Mouse (Mus musculus): ENCODE data around the gene Cenpb. TPM values are rescaled to one million over a fixed set of nuclear protein-coding genes. Genes with fewer than 3 reads are reported as not detected.

The Cenpb gene
- total and polyA plus RNA-seq, 2 experiments from 2014 or later: 14.4 to 112 TPM

- WGBS: 88% methylated on average over 2 of the region's 2 CpGs
- no peak for TF ChIP-seq CTCF (IDR thresholded peaks at IDR 0.05; ENCODE audit: low read depth)
- Histone ChIP-seq H3K4me1 (ENCODE audit: insufficient read depth, low read length) (peaks cover 11% of the 10 kb centered on the region), H3K27me3 (ENCODE audit: insufficient read depth, low read length) (no peaks in the 10 kb centered on the region), H3K4me2 (ENCODE audit: low read depth, low read length) (no peak overlapping the region), H3K4me3 (ENCODE audit: low read length) (no peak overlapping the region), H3K36me3 (ENCODE audit: insufficient read depth, low read length) (peaks cover 7% of the 10 kb centered on the region; the same call in 1 of the 2 replicates), H3K9ac (replicated peaks; ENCODE audit: low read length) (no peak overlapping the region), H3K9me3 (ENCODE audit: low read length) (no peaks in the 10 kb centered on the region), H3K27ac (no peak overlapping the region)
- no peak for ATAC-seq
- no peak for DNase-seq (ENCODE audit: low spot score)
Observed at GRCm38 (mm10) chr2:131208356-131208755, 28.5 kb upstream of the Cenpb start.

DNA sequence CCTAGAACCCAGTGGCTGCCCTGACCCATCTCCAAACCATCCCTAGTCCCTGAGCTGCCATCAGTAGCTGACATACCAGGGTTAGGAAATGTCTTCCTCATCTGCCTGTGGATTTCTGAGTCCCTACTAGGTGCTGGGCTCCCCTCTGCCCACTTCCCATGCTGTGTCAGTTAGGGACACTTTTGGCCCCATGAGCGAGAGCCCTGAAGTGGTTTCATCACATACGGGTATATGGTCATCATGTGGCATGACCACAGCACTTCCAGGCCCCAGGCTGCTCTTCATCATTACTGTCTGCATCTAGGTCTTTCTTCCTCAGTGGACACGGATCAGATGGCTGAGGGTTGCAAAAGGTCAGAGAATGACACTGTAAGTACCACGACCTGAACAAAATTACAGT, 26.9 kb upstream of the Cenpb start, which contains the start of gene Ap5s1:
Gene Ap5s1 (plus strand): TSS at position 301 of the 400 bp plus-strand sequence.
- H3K9ac ChIP-seq (replicated peaks; ENCODE audit: low read length): no peak within 1 kb of the TSS
- no peaks in the 10 kb centered on the region for H3K36me3 ChIP-seq (ENCODE audit: insufficient read depth, low read length)
- H3K4me2 ChIP-seq (ENCODE audit: low read depth, low read length): no peak within 1 kb of the TSS
- 84% methylated on average over 4 of the region's 4 CpGs for WGBS
- no peak for ATAC-seq
- no peaks in the 10 kb centered on the region for H3K9me3 ChIP-seq (ENCODE audit: low read length)
- peaks cover 9% of the 10 kb centered on the region for H3K4me1 ChIP-seq (ENCODE audit: insufficient read depth, low read length)
- H3K4me3 ChIP-seq (ENCODE audit: low read length): no peak within 1 kb of the TSS
- TF ChIP-seq CTCF (IDR thresholded peaks at IDR 0.05; ENCODE audit: low read depth): no peak
- no peak within 1 kb of the TSS for H3K27ac ChIP-seq
- no peaks in the 10 kb centered on the region for H3K27me3 ChIP-seq (ENCODE audit: insufficient read depth, low read length)
- DNase-seq (ENCODE audit: low spot score): no peak

- ATAC-seq: no peak
- no peaks in the 10 kb centered on the region for H3K27me3 ChIP-seq (ENCODE audit: insufficient read depth, low read length)
- no peak overlapping the region for H3K4me2 ChIP-seq (ENCODE audit: low read depth, low read length)
- 86% methylated on average over 8 of the region's 8 CpGs for WGBS
- H3K4me3 ChIP-seq (ENCODE audit: low read length): no peak overlapping the region
- H3K36me3 ChIP-seq (ENCODE audit: insufficient read depth, low read length): no peaks in the 10 kb centered on the region
- H3K4me1 ChIP-seq (ENCODE audit: insufficient read depth, low read length): peaks cover 7% of the 10 kb centered on the region
- H3K9ac ChIP-seq (replicated peaks; ENCODE audit: low read length): no peak overlapping the region
- H3K27ac ChIP-seq: no peak overlapping the region
- DNase-seq (ENCODE audit: low spot score): no peak
- H3K9me3 ChIP-seq (ENCODE audit: low read length): no peaks in the 10 kb centered on the region
- no peak for TF ChIP-seq CTCF (IDR thresholded peaks at IDR 0.05; ENCODE audit: low read depth)
Observed at GRCm38 (mm10) chr2:131205521-131206182, 25.8 kb upstream of the Cenpb start.

DNA sequence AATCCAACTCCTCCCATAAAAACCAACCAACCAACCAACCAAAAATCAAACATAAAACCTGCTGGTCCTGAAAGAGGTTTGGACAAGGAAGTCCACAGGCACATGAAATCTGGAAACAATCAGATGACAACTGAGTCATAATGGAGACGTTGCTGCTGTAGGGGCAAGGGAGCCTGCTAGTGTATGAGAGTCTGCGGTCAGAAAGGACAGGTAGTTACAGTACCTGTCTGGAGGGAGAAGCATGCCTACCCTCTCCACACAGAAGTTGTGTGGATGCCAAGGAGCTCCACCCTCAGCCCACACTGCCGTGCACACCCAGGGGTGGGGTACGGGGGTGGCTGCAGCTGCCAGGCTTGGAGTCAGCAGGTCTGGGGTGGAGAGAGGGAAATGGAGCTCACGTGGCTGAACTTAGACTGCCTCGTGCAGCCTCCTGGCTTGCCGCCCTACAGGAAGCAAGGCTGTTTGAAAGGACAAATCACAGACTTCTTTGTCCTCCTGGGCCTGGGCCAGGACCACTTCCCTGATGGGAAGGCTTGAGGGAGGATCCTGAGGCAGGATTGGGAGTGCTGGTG, 24.6 kb upstream of the Cenpb start:
- 44% methylated on average over 7 of the region's 7 CpGs for WGBS
- no peak for TF ChIP-seq CTCF (IDR thresholded peaks at IDR 0.05; ENCODE audit: low read depth)

GRCm38 (mm10) chr2:131203816-131204409, 24.0 kb upstream of the Cenpb start:
- Histone ChIP-seq H3K4me1 (ENCODE audit: insufficient read depth, low read length) (no peaks in the 10 kb centered on the region; the same call in 1 of the 2 replicates), H3K27ac (no peak overlapping the region), H3K4me3 (ENCODE audit: low read length) (no peak overlapping the region), H3K9me3 (ENCODE audit: low read length) (no peaks in the 10 kb centered on the region), H3K9ac (replicated peaks; ENCODE audit: low read length) (no peak overlapping the region), H3K4me2 (ENCODE audit: low read depth, low read length) (no peak overlapping the region), H3K36me3 (ENCODE audit: insufficient read depth, low read length) (no peaks in the 10 kb centered on the region), H3K27me3 (ENCODE audit: insufficient read depth, low read length) (no peaks in the 10 kb centered on the region)
- 83% methylated on average over 6 of the region's 6 CpGs for WGBS
- DNase-seq (ENCODE audit: low spot score) (no peak), ATAC-seq (no peak)
- no peak for TF ChIP-seq CTCF (IDR thresholded peaks at IDR 0.05; ENCODE audit: low read depth)

More for the DNA sequence above, 24.6 kb upstream of the Cenpb start:
- peaks cover 3% of the 10 kb centered on the region for H3K4me1 ChIP-seq (ENCODE audit: insufficient read depth, low read length)
- no peak overlapping the region for H3K4me2 ChIP-seq (ENCODE audit: low read depth, low read length)
- H3K9me3 ChIP-seq (ENCODE audit: low read length): no peaks in the 10 kb centered on the region
- no peaks in the 10 kb centered on the region for H3K36me3 ChIP-seq (ENCODE audit: insufficient read depth, low read length)
- 0 out of 2 replicates have a peak overlapping the region, but pooled peaks have one; percentile 22 for H3K27ac ChIP-seq
- no peak overlapping the region for H3K4me3 ChIP-seq (ENCODE audit: low read length)
- ATAC-seq (peak; percentile 74), DNase-seq (ENCODE audit: low spot score) (peak; percentile 78)
- H3K9ac ChIP-seq (replicated peaks; ENCODE audit: low read length): no peak overlapping the region
- no peaks in the 10 kb centered on the region for H3K27me3 ChIP-seq (ENCODE audit: insufficient read depth, low read length)

DNA sequence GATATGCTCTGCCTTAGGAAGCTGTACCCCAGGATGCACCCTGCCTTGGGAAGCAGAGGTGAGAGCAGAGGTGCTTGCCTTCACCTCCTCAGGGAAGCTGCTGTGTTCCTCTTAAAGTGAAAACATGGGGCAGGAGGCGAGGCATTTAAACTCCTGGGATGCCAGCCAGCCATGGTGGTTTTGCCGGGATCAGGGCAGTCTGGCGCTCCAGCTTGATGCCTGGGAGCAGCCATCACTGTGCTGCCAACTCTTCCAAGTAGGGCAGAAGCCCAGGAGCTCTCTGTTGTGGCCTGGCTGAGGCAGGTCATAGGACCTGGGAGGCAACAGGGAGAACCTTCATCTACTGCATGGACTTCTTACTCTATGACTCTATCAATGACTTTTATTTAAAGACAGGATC, 21.4 kb upstream of the Cenpb start:
- DNase-seq (ENCODE audit: low spot score) (no peak), ATAC-seq (no peak)
- TF ChIP-seq CTCF (IDR thresholded peaks at IDR 0.05; ENCODE audit: low read depth): no peak
- Histone ChIP-seq H3K27ac (no peak overlapping the region), H3K27me3 (ENCODE audit: insufficient read depth, low read length) (no peaks in the 10 kb centered on the region), H3K9me3 (ENCODE audit: low read length) (no peaks in the 10 kb centered on the region), H3K4me2 (ENCODE audit: low read depth, low read length) (no peak overlapping the region), H3K4me3 (ENCODE audit: low read length) (no peak overlapping the region), H3K4me1 (ENCODE audit: insufficient read depth, low read length) (no peaks in the 10 kb centered on the region; the same call in 1 of the 2 replicates), H3K36me3 (ENCODE audit: insufficient read depth, low read length) (0 out of 2 replicates have a peak, but pooled peaks cover 3% of the 10 kb centered on the region), H3K9ac (replicated peaks; ENCODE audit: low read length) (no peak overlapping the region)
- 73% methylated on average over 3 of the region's 3 CpGs for WGBS
